Mouse (Mus musculus) hindbrain, embryonic 15.5 days (tissue): ENCODE measurements around the gene Cacng2. TPM values are rescaled to one million over a fixed set of nuclear protein-coding genes. Genes with fewer than 3 reads are reported as not detected.

ENCODE experiments used
- polyA plus RNA-seq: library from polyadenylated mRNA; unstranded; fragments of >200 nt; fragmentation: Nextera tagmentation; extraction: Ambion mirVana; gene quantifications from 2 replicates; pipeline ENCODE4 v1.2.1, GENCODE M21; 2015

Gene Cacng2
- polyA plus RNA-seq, 1 experiment from 2014 or later: 17.4 TPM

Other genes starting within 250 kb of the Cacng2 start
- 211 and 212 TPM in 2 replicates for gene Txn2, start 191.0 kb downstream of the Cacng2 start, polyA plus RNA-seq
- gene Foxred2, start 163.3 kb downstream of the Cacng2 start, polyA plus RNA-seq: 8.5 and 9.1 TPM in 2 replicates
- gene Eif3d, start 149.2 kb downstream of the Cacng2 start, polyA plus RNA-seq: 170 TPM in 2 replicates
- gene Ift27, start 54.1 kb upstream of the Cacng2 start, polyA plus RNA-seq: 102 and 109 TPM in 2 replicates
- 7.6 and 9.0 TPM in 2 replicates for gene Pvalb, start 86.4 kb upstream of the Cacng2 start, polyA plus RNA-seq
- 0.69 and 1.6 TPM in 2 replicates for gene Ncf4, start 124.8 kb upstream of the Cacng2 start, polyA plus RNA-seq
- gene Csf2rb2, start 185.7 kb upstream of the Cacng2 start, polyA plus RNA-seq: 0.21 and 0.34 TPM in 2 replicates
- gene Csf2rb, start 205.7 kb upstream of the Cacng2 start, polyA plus RNA-seq: 0.60 and 0.96 TPM in 2 replicates